Comparison of ENCODE assay signal across 9 mouse cellular contexts in the genomic region with DNA sequence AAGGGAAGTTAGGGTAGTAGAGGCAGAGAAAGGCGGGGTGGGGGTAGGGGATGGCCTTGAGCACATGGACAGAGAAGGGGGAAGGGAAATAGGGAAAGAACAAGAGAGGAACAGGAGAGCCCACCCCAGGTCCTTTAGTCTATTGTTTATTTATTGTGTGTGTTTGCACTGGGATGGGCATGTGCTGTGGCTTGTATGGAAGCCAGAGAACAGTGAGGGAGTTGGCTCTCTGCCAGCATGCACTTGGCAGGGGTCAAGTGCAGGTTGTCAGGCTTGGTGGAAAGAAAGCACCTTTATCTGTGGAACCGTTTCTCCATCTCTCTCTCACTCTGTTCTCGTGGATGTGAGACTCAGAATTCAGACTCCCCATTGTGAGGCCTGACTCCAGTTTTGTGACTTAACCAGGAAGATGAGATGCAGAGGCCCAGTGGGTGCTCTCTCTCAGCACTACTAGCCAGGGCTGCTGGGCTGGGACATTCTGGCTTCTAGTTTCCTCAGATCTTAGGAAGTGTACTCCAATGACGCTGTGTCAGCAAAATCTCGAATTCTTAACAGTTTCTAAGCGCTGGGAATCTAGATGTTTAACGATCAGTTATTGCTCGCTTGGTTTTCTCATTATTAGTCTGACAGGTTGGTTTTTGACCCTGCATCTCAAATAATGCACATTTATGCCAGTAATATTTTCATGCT. TPM values are rescaled to one million over a fixed set of nuclear protein-coding genes. Genes with fewer than 3 reads are reported as not detected.
DNase-seq lines count a peak whose midpoint lies in the region; ATAC-seq lines count a peak whose summit lies in the region.
"Had no signal": no experiment of that assay in that cellular context is flagged by ENCODE, and none has a peak within 500 bp of the region (broad histone marks: within the 10 kb centered on the region; RNA-seq: fewer than 3 reads in every experiment).

No protein-coding gene starts in this region.

- H3K27ac ChIP-seq in neural tube, embryonic 12.5 days: no peak overlapping the region
- H3K27ac ChIP-seq: neural tube, embryonic 13.5 days had no signal

- no peak overlapping the region for H3K9ac ChIP-seq in neural tube, embryonic 12.5 days
- H3K9ac ChIP-seq: neural tube, embryonic 13.5 days had no signal

- H3K4me2 ChIP-seq in neural tube, embryonic 12.5 days (replicated peaks): no peak overlapping the region
- H3K4me2 ChIP-seq: neural tube, embryonic 13.5 days had no signal

- H3K9me3 ChIP-seq in neural tube, embryonic 12.5 days: no peaks in the 10 kb centered on the region
- H3K9me3 ChIP-seq: neural tube, embryonic 13.5 days had no signal

- no peak overlapping the region for H3K4me3 ChIP-seq in neural tube, embryonic 12.5 days
- H3K4me3 ChIP-seq: neural tube, embryonic 13.5 days had no signal

- peaks cover 23% of the 10 kb centered on the region for H3K4me1 ChIP-seq in neural tube, embryonic 12.5 days

- 61% methylated on average over 8 of the region's 8 CpGs for WGBS in neural tube, embryonic 12.5 days

- H3K27me3 ChIP-seq in neural tube, embryonic 12.5 days (replicated peaks): no peaks in the 10 kb centered on the region
- H3K27me3 ChIP-seq: neural tube, embryonic 13.5 days had no signal

- peak; percentile 13 for DNase-seq in cerebellum, adult 11 months
- peak; percentile 47 for DNase-seq in urinary bladder, postnatal 25 days (ENCODE audit: low spot score)
- DNase-seq in urinary bladder, adult 2 months (ENCODE audit: low spot score): no peak
- peak; percentile 69 for DNase-seq in kidney, postnatal 14 days
- no peak for DNase-seq in frontal cortex, postnatal 25 days (ENCODE audit: low spot score in 2 of 2)
- DNase-seq in frontal cortex, postnatal 14 days (ENCODE audit: low spot score in 2 of 2): no peak

- H3K36me3 ChIP-seq in neural tube, embryonic 12.5 days: no peaks in the 10 kb centered on the region
- H3K36me3 ChIP-seq: neural tube, embryonic 13.5 days had no signal

- no peak for ATAC-seq in cerebellum, adult (ENCODE audit: insufficient number of reproducible peaks, low FRiP score, low TSS enrichment)
- peak; percentile 70; the same call in 1 of the 2 replicates for ATAC-seq in neural tube, embryonic 12.5 days (ENCODE audit: low FRiP score, low read depth)

RNA-seq across cellular contexts. Expression of a gene that starts 36.2 kb away (rescaled TPM):
- polyA plus RNA-seq in urinary bladder, adult 2 months (2012; rRNA removed): 14.6 and 16.8 TPM in 2 replicates
- polyA plus RNA-seq in neural tube, embryonic 12.5 days (2016; fragmentation: Nextera tagmentation; extraction: Ambion mirVana): 0.91 and 1.4 TPM in 2 replicates

Comparison
In these comparisons a context has a peak if more than half of its experiments do, and no peak if none do; other contexts are left out.
1. DNase-seq: peak in cerebellum, adult 11 months (single experiment), urinary bladder, postnatal 25 days (single experiment) and kidney, postnatal 14 days (single experiment); none in urinary bladder, adult 2 months (single experiment), frontal cortex, postnatal 25 days (0 of 2) and frontal cortex, postnatal 14 days (0 of 2).